Mouse (Mus musculus) hindbrain, postnatal 0 days (tissue): ENCODE data around the gene Pcolce2. TPM values are rescaled to one million over a fixed set of nuclear protein-coding genes. Genes with fewer than 3 reads are reported as not detected.
A peak's percentile ranks its signal among the peaks of the same experiment; 100 is the strongest.

ENCODE experiments used
- ATAC-seq: fragments of 200-750 bp; cut with Nextera tagmentation; 2 replicates; pipeline ENCODE4 v1.8.0; 2017; ENCODE audit warnings: mild to moderate bottlenecking, moderate TSS enrichment, moderate library complexity
- DNase-seq: peaks from one replicate; pipeline ENCODE4 v3.0.0-alpha.2; 2015; ENCODE audit warnings: low spot score
- H3K27ac ChIP-seq: fragments of 300-500 bp; sonication (generic); 2 replicates; pipeline ENCODE4 v1.5.1; 2014; ENCODE audit warnings: mild to moderate bottlenecking
- H3K27me3 ChIP-seq: fragments of 300-500 bp; sonication (generic); 2 replicates; pipeline ENCODE4 v1.6.1; 2014; ENCODE audit warnings: low read length, mixed read lengths; ENCODE audit not compliant: insufficient read depth
- H3K36me3 ChIP-seq: fragments of 300-500 bp; sonication (generic); 2 replicates; pipeline ENCODE4 v1.6.1; 2014; ENCODE audit warnings: low read length, mixed read lengths; ENCODE audit not compliant: insufficient read depth
- H3K4me1 ChIP-seq: fragments of 300-500 bp; sonication (generic); 2 replicates; pipeline ENCODE4 v1.6.1; 2014; ENCODE audit warnings: antibody characterized with exemption, low read length, mixed read lengths; ENCODE audit not compliant: insufficient read depth
- H3K4me2 ChIP-seq: fragments of 300-500 bp; sonication (generic); 2 replicates; pipeline ENCODE4 v1.6.1; 2014; ENCODE audit warnings: low read depth, mild to moderate bottlenecking, low read length, moderate library complexity, mixed read lengths
- H3K4me3 ChIP-seq: fragments of 300-500 bp; sonication (generic); 2 replicates; pipeline ENCODE4 v1.5.1; 2014; ENCODE audit warnings: low read length
- H3K9ac ChIP-seq: fragments of 300-500 bp; sonication (generic); replicated peaks from 2 replicates; pipeline ENCODE4 v1.6.1; 2014; ENCODE audit warnings: mild to moderate bottlenecking, low read length, moderate library complexity, mixed read lengths
- H3K9me3 ChIP-seq: fragments of 300-500 bp; sonication (generic); 2 replicates; pipeline ENCODE4 v1.6.1; 2016; ENCODE audit warnings: low read length, mixed read lengths
- CTCF ChIP-seq: IDR thresholded peaks from 2 replicates; pipeline ENCODE4 v1.5.1; 2016; ENCODE audit warnings: antibody characterized with exemption, control low read depth, low read depth
- WGBS: fragments of 180-500 bp; shearing (Covaris S2); extraction: QIAGEN DNeasy Blood & Tissue Kit; methylation state at CpG from one replicate; pipeline ENCODE4 v1.1.7; 2014; 5-methylcytosine and 5-hydroxymethylcytosine counted together
- polyA plus RNA-seq: library from polyadenylated mRNA; unstranded; fragments of >200 nt; fragmentation: Nextera tagmentation; extraction: Ambion mirVana; gene quantifications from 2 replicates; pipeline ENCODE4 v1.2.1, GENCODE M21; 2015
- total RNA-seq: library from RNA; depleted of rRNA; stranded (reverse); fragments of >200 nt; gene quantifications from 2 replicates; pipeline ENCODE4 v1.2.3, GENCODE M21; 2014

The Pcolce2 gene
- total and polyA plus RNA-seq, 2 experiments from 2014 or later = 2.4 to 2.5 TPM

DNA sequence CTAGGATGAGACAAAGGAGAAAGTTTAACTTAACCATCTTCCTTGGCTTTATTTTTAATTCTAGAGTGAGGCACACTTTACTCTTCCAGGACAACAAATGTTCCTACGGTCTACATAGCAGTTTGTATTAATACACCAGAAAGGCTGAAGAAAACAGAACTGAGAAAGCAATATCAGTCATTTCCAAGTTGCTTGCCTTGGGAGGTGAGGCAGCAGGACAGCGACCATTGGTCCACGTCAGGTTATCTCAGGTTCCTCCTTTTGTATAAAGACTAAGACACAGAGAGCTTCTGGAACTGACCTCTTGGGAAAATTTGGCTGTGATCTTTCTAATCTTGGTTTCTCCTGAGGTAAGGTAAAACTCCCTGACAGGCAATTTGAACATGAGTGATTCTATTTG is 34.6 kb upstream of the Pcolce2 start:
- H3K27ac ChIP-seq = no peak overlapping the region
- H3K9me3 ChIP-seq = no peaks in the 10 kb centered on the region
- no peaks in the 10 kb centered on the region for H3K27me3 ChIP-seq
- no peaks in the 10 kb centered on the region for H3K4me1 ChIP-seq
- WGBS = 84% methylated on average over 3 of the region's 3 CpGs
- ATAC-seq (no peak), DNase-seq (no peak)
- H3K9ac ChIP-seq = no peak overlapping the region
- H3K4me2 ChIP-seq = no peak overlapping the region
- no peak overlapping the region for H3K4me3 ChIP-seq
- TF ChIP-seq CTCF = no peak
- no peaks in the 10 kb centered on the region for H3K36me3 ChIP-seq

- TF ChIP-seq CTCF = no peak
- H3K4me2 ChIP-seq = no peak overlapping the region
- H3K4me1 ChIP-seq = no peaks in the 10 kb centered on the region
- no peak for ATAC-seq
- WGBS = 87% methylated on average over 9 of the region's 9 CpGs
- no peak overlapping the region for H3K4me3 ChIP-seq
- no peak overlapping the region for H3K27ac ChIP-seq
- no peak overlapping the region for H3K9ac ChIP-seq
- no peak for DNase-seq
- no peaks in the 10 kb centered on the region for H3K27me3 ChIP-seq
- no peaks in the 10 kb centered on the region for H3K36me3 ChIP-seq
- no peaks in the 10 kb centered on the region for H3K9me3 ChIP-seq
Observed at GRCm38 (mm10) chr9:95603316-95603715, 34.1 kb upstream of the Pcolce2 start.

DNA sequence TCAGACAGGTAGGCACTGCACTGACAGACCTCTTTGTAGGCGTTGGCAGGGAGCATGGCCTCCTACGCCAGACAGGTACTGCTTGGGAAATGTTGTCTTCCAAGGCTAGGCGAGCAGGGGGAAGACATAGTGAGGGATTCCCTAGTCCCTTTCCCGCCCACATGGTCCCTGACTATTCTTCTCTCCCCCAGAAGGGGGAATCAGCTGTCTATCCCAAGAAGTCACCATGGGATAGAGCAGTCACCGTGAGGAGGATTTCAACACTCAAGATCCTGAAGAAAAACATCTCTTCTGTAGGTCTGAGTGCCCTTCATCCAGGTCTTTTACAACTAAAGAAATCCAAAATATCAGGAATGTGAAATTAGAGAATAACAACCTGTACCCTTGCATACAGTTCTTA is 30.2 kb upstream of the Pcolce2 start:
- no peak for DNase-seq
- Histone ChIP-seq H3K4me1 (no peaks in the 10 kb centered on the region), H3K27ac (no peak overlapping the region), H3K9ac (no peak overlapping the region), H3K4me2 (no peak overlapping the region), H3K9me3 (no peaks in the 10 kb centered on the region), H3K4me3 (no peak overlapping the region), H3K36me3 (no peaks in the 10 kb centered on the region), H3K27me3 (no peaks in the 10 kb centered on the region)
- no peak for ATAC-seq
- TF ChIP-seq CTCF = peak; percentile 32
- WGBS = 62% methylated on average over 5 of the region's 5 CpGs

DNA sequence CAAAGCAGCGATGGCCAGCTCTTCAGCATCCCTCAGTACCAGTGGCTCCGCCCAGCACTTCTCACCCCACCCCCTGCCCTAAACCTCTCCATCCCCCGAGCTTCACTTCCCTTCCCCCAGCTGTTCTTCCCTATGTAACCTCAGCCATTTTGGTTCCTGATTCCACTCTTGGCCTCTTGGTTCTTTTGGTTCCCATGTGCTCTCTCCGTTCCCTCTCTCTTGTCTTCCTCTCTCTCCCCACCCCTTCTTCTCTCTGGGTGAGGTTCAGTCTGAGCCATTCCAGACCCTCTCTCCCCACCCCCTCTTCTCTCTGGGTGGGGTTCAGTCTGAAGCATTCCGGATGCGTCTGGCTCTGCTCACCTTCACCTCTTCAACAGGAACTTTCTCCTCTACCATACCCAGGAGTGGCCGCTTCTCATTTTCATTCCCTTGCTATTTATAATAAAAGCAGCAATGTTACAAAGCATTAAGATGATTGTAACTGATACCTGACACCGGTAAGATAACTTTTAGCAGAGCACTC is 25.1 kb upstream of the Pcolce2 start:
- Histone ChIP-seq H3K9ac (no peak overlapping the region), H3K27me3 (no peaks in the 10 kb centered on the region), H3K4me1 (no peaks in the 10 kb centered on the region), H3K4me2 (no peak overlapping the region), H3K36me3 (no peaks in the 10 kb centered on the region), H3K9me3 (no peaks in the 10 kb centered on the region), H3K4me3 (no peak overlapping the region), H3K27ac (no peak overlapping the region)
- no peak for TF ChIP-seq CTCF
- ATAC-seq = no peak
- 90% methylated on average over 8 of the region's 8 CpGs for WGBS
- DNase-seq = no peak

DNA sequence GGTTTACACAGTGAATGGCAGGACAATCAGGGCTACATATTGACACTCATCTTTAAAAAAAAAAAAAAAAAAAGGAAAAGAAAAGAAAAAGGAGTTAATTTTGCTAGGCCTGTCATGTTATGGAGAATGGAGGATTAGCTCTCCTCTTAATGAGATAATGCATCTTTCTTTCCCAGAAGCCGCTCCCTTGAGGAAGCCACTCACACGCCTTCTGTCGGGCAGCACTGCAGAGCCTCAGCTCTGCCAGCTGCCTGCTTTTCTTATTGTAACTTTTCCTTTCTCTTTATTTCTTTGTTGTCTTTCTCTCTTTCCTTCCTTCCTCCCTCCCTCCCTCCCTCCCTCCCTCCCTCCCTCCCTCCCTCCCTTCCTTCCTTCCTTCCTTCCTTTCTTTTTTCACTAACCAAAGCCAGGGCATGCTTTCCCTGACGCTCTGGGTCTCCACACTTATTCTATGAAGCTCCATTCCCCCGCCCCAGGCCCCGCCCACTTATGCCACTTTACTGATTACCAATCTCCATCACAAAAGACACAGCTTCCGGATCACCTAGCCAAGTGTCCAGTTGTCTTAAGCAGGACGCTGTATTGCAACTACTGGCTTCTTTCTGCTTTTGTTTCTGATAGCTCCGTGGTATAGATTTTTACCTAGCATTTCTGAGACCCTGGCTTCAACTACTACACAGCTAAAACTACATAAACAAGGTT is 23.8 kb upstream of the Pcolce2 start:
- no peak for TF ChIP-seq CTCF
- DNase-seq (peak; percentile 49), ATAC-seq (0 out of 2 replicates have a peak, but pooled peaks have one; percentile 51)
- WGBS = 7% methylated on average over 9 of the region's 9 CpGs
- H3K4me2 ChIP-seq = peak overlapping the region; percentile 39
- H3K9ac ChIP-seq = no peak overlapping the region
- no peaks in the 10 kb centered on the region for H3K4me1 ChIP-seq
- no peak overlapping the region for H3K4me3 ChIP-seq
- no peaks in the 10 kb centered on the region for H3K9me3 ChIP-seq
- no peaks in the 10 kb centered on the region for H3K27me3 ChIP-seq
- no peaks in the 10 kb centered on the region for H3K36me3 ChIP-seq
- H3K27ac ChIP-seq = no peak overlapping the region

DNA sequence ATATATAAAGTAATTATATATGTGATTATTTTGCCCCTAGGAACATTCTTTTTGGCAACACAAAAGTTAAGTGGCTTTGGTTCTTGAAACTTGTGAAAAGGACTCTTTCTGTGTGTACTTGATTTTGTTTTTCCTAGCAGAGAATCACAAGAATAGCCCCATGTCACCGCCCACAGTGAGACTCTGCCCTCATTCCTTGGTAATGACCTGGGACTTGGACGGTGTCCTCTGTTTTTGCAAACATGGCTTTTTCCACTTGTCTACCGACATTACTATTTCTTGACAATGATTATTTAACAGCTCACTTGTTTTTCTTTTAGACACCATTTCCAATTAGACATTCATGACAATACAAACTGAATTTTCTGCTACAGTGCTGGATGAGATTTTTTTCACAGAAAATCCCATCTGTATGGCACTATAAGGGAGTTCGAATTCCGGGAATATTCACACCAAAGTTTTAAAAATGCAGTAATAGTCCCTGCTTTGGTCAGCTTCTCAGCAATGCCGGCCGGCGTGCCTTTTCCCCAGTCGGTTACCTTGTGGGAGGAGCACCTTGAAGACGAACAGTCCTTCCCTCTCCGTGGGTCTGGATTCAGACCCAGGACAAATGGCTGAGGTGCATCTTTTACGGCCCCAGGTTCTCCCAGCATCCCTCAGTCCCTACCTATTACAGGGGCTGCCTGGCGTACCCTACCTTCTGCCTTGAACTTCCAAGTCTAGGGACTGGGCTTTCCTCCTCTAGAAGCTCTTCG is 22.4 kb upstream of the Pcolce2 start:
- Histone ChIP-seq H3K4me2 (no peak overlapping the region), H3K9ac (no peak overlapping the region), H3K4me1 (no peaks in the 10 kb centered on the region), H3K27me3 (no peaks in the 10 kb centered on the region), H3K9me3 (no peaks in the 10 kb centered on the region), H3K36me3 (no peaks in the 10 kb centered on the region), H3K4me3 (no peak overlapping the region), H3K27ac (no peak overlapping the region)
- 77% methylated on average over 14 of the region's 14 CpGs for WGBS
- DNase-seq = no peak
- ATAC-seq = no peak
- TF ChIP-seq CTCF = no peak

- TF ChIP-seq CTCF = no peak
- Histone ChIP-seq H3K4me2 (no peak overlapping the region), H3K36me3 (no peaks in the 10 kb centered on the region), H3K4me1 (no peaks in the 10 kb centered on the region), H3K9ac (no peak overlapping the region), H3K4me3 (no peak overlapping the region), H3K27me3 (no peaks in the 10 kb centered on the region), H3K27ac (no peak overlapping the region), H3K9me3 (no peaks in the 10 kb centered on the region)
- DNase-seq (no peak), ATAC-seq (no peak)
- WGBS = 83% methylated on average over 3 of the region's 3 CpGs
Observed at GRCm38 (mm10) chr9:95615961-95616360, 21.4 kb upstream of the Pcolce2 start.
